Mouse (Mus musculus): ENCODE data around the gene Lmna. TPM values are rescaled to one million over a fixed set of nuclear protein-coding genes. Genes with fewer than 3 reads are reported as not detected.

Gene Lmna
- total and polyA plus RNA-seq, 3 experiments: 128 to 388 (median 302) TPM

- no peak for TF ChIP-seq BHLHE40 (IDR thresholded peaks at IDR 0.05; ENCODE audit: borderline replicate concordance, low read depth, low read length)
- TF ChIP-seq CHD1 (IDR thresholded peaks at IDR 0.05; ENCODE audit: low read depth, low read length): peak; percentile 90; the same call in 1 of the 2 replicates
- TF ChIP-seq RCOR1 (IDR thresholded peaks at IDR 0.05; ENCODE audit: low read depth, low read length): no peak
- no peak; the same call in none of the 2 replicates for TF ChIP-seq ZMIZ1 (IDR thresholded peaks at IDR 0.05; ENCODE audit: low read depth, low read length)
- TF ChIP-seq NRF1 (IDR thresholded peaks at IDR 0.05; ENCODE audit: insufficient read depth, low read depth, low read length, poor library complexity, severe bottlenecking): peak; percentile 63
- no peak for TF ChIP-seq RAD21 (IDR thresholded peaks at IDR 0.05; ENCODE audit: low read depth, low read length)
- TF ChIP-seq MAZ (IDR thresholded peaks at IDR 0.05; ENCODE audit: low read depth, low read length): peak; percentile 98
- TF ChIP-seq HCFC1 (IDR thresholded peaks at IDR 0.05; ENCODE audit: low read depth, low read length): peak; percentile 73; the same call in 1 of the 2 replicates
- TF ChIP-seq UBTF (IDR thresholded peaks at IDR 0.05; ENCODE audit: borderline replicate concordance, insufficient read depth, low read depth, low read length): no peak
- peak; percentile 73 for TF ChIP-seq TCF12 (IDR thresholded peaks at IDR 0.05; ENCODE audit: low read depth, low read length)
Measured at GRCm38 (mm10) chr3:88553525-88553879, 43.7 kb upstream of the Lmna start, which contains the start of gene Ubqln4 (continued).

GRCm38 (mm10) chr3:88552676-88553524 lies 43.1 kb upstream of the Lmna start, which contains the start of gene Lamtor2:
Gene Lamtor2 (minus strand): TSS chr3:88553074.
- peak within 1 kb of the TSS; percentile 84 to 90 for H3K4me3 ChIP-seq (ENCODE audit: control insufficient read depth in 1 of 2, insufficient read depth in 1 of 2, low read depth in 2 of 2, low read length in 2 of 2)
- H3K9ac ChIP-seq (ENCODE audit: control insufficient read depth, low read depth, low read length, poor library complexity, severe bottlenecking): peak within 1 kb of the TSS; percentile 93
- peaks cover 24% of the 10 kb centered on the region for H3K79me2 ChIP-seq (ENCODE audit: control insufficient read depth, insufficient read depth, low read length, poor library complexity)
- H3K36me3 ChIP-seq (ENCODE audit: control insufficient read depth in 1 of 2, insufficient read depth in 2 of 2, low read length in 2 of 2): peaks cover 0 to 9% of the 10 kb centered on the region in 2 experiments; a peak in 3 of 4 replicates
- DNase-seq (ENCODE audit: low read depth, low spot score): peak; percentile 100
- H3K27me3 ChIP-seq (ENCODE audit: control insufficient read depth in 1 of 2, insufficient read depth in 2 of 2, low read length in 2 of 2): no peaks in the 10 kb centered on the region
- H3K9me3 ChIP-seq (replicated peaks; ENCODE audit: insufficient read depth, low read length): no peaks in the 10 kb centered on the region
- H3K27ac ChIP-seq (ENCODE audit: control insufficient read depth, low read depth, low read length): peak within 1 kb of the TSS; percentile 91
- H3K4me1 ChIP-seq (ENCODE audit: control insufficient read depth in 1 of 2, insufficient read depth in 2 of 2, low read length in 2 of 2): peaks cover 3 to 5% of the 10 kb centered on the region in 2 experiments; a peak in 2 of 4 replicates
- TF ChIP-seq MAFK (IDR thresholded peaks at IDR 0.05; ENCODE audit: borderline replicate concordance, low read depth, low read length) (no peak), CHD2 (IDR thresholded peaks at IDR 0.05; ENCODE audit: low read length) (no peak), E2F4 (IDR thresholded peaks at IDR 0.05; ENCODE audit: borderline replicate concordance, low read depth, low read length) (peak; percentile 60; the same call in 1 of the 2 replicates), SMC3 (IDR thresholded peaks at IDR 0.05; ENCODE audit: low read depth, low read length) (no peak), CHD1 (IDR thresholded peaks at IDR 0.05; ENCODE audit: low read depth, low read length) (no peak; the same call in 1 of the 2 replicates), TBP (IDR thresholded peaks at IDR 0.05; ENCODE audit: low read depth, low read length) (peak; percentile 77), RCOR1 (IDR thresholded peaks at IDR 0.05; ENCODE audit: low read depth, low read length) (no peak), TCF12 (IDR thresholded peaks at IDR 0.05; ENCODE audit: low read depth, low read length) (peak; percentile 74; the same call in 1 of the 2 replicates), MXI1 (IDR thresholded peaks at IDR 0.05; ENCODE audit: low read depth, low read length) (peak; percentile 97), USF1 (IDR thresholded peaks at IDR 0.05; ENCODE audit: low read depth, low read length) (peak; percentile 86), MAZ (IDR thresholded peaks at IDR 0.05; ENCODE audit: low read depth, low read length) (peak; percentile 98), JUND (IDR thresholded peaks at IDR 0.05; ENCODE audit: low read depth, low read length) (no peak), BHLHE40 (IDR thresholded peaks at IDR 0.05; ENCODE audit: borderline replicate concordance, low read depth, low read length) (no peak), POLR2A (IDR thresholded peaks at IDR 0.05; ENCODE audit: control insufficient read depth in 1 of 2, insufficient read depth in 1 of 2, low read depth in 1 of 2, low read length in 2 of 2, poor library complexity in 1 of 2) (peak; percentile 79 to 94), KAT2A (conservative IDR thresholded peaks at IDR 0.05; ENCODE audit: low read depth, low read length) (peak; percentile 98), USF2 (IDR thresholded peaks at IDR 0.05; ENCODE audit: borderline replicate concordance in 1 of 2, insufficient read depth in 1 of 2, low read depth in 1 of 2, low read length in 2 of 2) (no peak), POLR2AphosphoS5 (IDR thresholded peaks at IDR 0.05; ENCODE audit: borderline replicate concordance, low read depth, low read length) (peak; percentile 66; the same call in 1 of the 2 replicates), MEF2A (IDR thresholded peaks at IDR 0.05; ENCODE audit: extremely low read depth, insufficient replicate concordance, low read depth, low read length, poor library complexity, severe bottlenecking) (no peak), RAD21 (IDR thresholded peaks at IDR 0.05; ENCODE audit: low read depth, low read length) (no peak), SIN3A (IDR thresholded peaks at IDR 0.05; ENCODE audit: low read length) (peak; percentile 98), ZMIZ1 (IDR thresholded peaks at IDR 0.05; ENCODE audit: low read depth, low read length) (peak; percentile 85), GATA1 (IDR thresholded peaks at IDR 0.05; ENCODE audit: low read depth, low read length) (no peak), TAL1 (IDR thresholded peaks at IDR 0.05; ENCODE audit: low read length) (no peak), NELFE (IDR thresholded peaks at IDR 0.05; ENCODE audit: low read depth, low read length) (peak; percentile 89), UBTF (IDR thresholded peaks at IDR 0.05; ENCODE audit: borderline replicate concordance, insufficient read depth, low read depth, low read length) (0 out of 2 replicates have a peak, but pooled peaks have one; percentile 35), GABPA (IDR thresholded peaks at IDR 0.05; ENCODE audit: low read depth, low read length) (no peak), ETS1 (IDR thresholded peaks at IDR 0.05; ENCODE audit: low read depth, low read length) (peak; percentile 50), MYC (IDR thresholded peaks at IDR 0.05; ENCODE audit: low read depth, low read length) (peak; percentile 100)

Data from MEL (cell line).